Mouse (Mus musculus) midbrain, postnatal 0 days (tissue): ENCODE data around the gene Opa3. TPM values are rescaled to one million over a fixed set of nuclear protein-coding genes. Genes with fewer than 3 reads are reported as not detected.

ENCODE experiments used
- ATAC-seq: fragments of 200-750 bp; cut with Nextera tagmentation; 2 replicates; pipeline ENCODE4 v1.8.0; 2017; ENCODE audit warnings: moderate number of reproducible peaks, mild to moderate bottlenecking, moderate TSS enrichment, moderate library complexity; ENCODE audit not compliant: low FRiP score
- DNase-seq: peaks from one replicate; pipeline ENCODE4 v3.0.0-alpha.2; 2015; ENCODE audit warnings: low spot score
- H3K27ac ChIP-seq: fragments of 300-500 bp; sonication (generic); 2 replicates; pipeline ENCODE4 v1.5.1; 2014; ENCODE audit warnings: low read depth, mild to moderate bottlenecking, low read length, mixed read lengths
- H3K27me3 ChIP-seq: fragments of 300-500 bp; sonication (generic); 2 replicates; pipeline ENCODE4 v1.6.1; 2014; ENCODE audit warnings: low read length, control low read depth, mixed read lengths; ENCODE audit not compliant: insufficient read depth
- H3K36me3 ChIP-seq: fragments of 300-500 bp; sonication (generic); 2 replicates; pipeline ENCODE4 v1.6.1; 2014; ENCODE audit warnings: low read length, control low read depth, mixed read lengths; ENCODE audit not compliant: insufficient read depth
- H3K4me1 ChIP-seq: fragments of 300-500 bp; sonication (generic); 2 replicates; pipeline ENCODE4 v1.6.1; 2014; ENCODE audit warnings: mild to moderate bottlenecking, control low read depth, antibody characterized with exemption, low read length, mixed read lengths; ENCODE audit not compliant: insufficient read depth
- H3K4me2 ChIP-seq: fragments of 300-500 bp; sonication (generic); 2 replicates; pipeline ENCODE4 v1.6.1; 2014; ENCODE audit warnings: low read depth, mild to moderate bottlenecking, low read length, mixed read lengths; ENCODE audit not compliant: poor library complexity, severe bottlenecking
- H3K4me3 ChIP-seq: fragments of 300-500 bp; sonication (generic); 2 replicates; pipeline ENCODE4 v1.5.1; 2014; ENCODE audit warnings: low read depth, mild to moderate bottlenecking, low read length, moderate library complexity
- H3K9ac ChIP-seq: fragments of 300-500 bp; sonication (generic); replicated peaks from 2 replicates; pipeline ENCODE4 v1.6.1; 2014; ENCODE audit warnings: mild to moderate bottlenecking, low read length, moderate library complexity, mixed read lengths; ENCODE audit not compliant: poor library complexity, severe bottlenecking
- H3K9me3 ChIP-seq: fragments of 300-500 bp; sonication (generic); 2 replicates; pipeline ENCODE4 v1.6.1; 2016; ENCODE audit warnings: low read length, control low read depth
- CTCF ChIP-seq: IDR thresholded peaks from 2 replicates; pipeline ENCODE4 v1.5.1; 2016; ENCODE audit warnings: antibody characterized with exemption, mild to moderate bottlenecking
- WGBS: fragments of 180-500 bp; shearing (Covaris S2); extraction: QIAGEN DNeasy Blood & Tissue Kit; methylation state at CpG from one replicate; pipeline ENCODE4 v1.1.7; 2014; 5-methylcytosine and 5-hydroxymethylcytosine counted together
- polyA plus RNA-seq: library from polyadenylated mRNA; unstranded; fragments of >200 nt; fragmentation: Nextera tagmentation; extraction: Ambion mirVana; gene quantifications from 2 replicates; pipeline ENCODE4 v1.2.1, GENCODE M21; 2015
- total RNA-seq: library from RNA; depleted of rRNA; stranded (reverse); fragments of >200 nt; gene quantifications from 2 replicates; pipeline ENCODE4 v1.2.3, GENCODE M21; 2014

The Opa3 gene
- total and polyA plus RNA-seq, 2 experiments from 2014 or later, result 33.9 to 34.8 TPM

DNA sequence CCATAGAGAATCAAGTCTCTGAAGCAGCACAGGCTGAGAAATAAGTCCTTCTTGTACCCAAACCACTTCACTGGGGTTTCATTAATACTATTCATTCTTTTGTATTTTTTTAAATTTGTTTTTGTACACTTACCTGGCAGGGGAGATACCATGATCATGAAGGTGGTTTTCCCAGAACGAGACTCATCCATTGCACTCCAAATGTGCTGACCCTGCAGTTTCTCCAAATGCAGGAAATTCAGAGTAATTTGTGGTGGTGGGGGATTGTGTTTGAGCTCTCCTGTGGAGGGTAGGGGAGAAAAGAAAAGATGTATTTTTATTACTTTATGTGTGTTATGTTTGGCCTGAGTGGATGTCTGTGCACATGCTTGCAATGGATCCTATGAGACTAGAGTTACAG is 13.9 kb downstream of the Opa3 start:
- H3K4me3 ChIP-seq, result no peak overlapping the region
- no peak overlapping the region for H3K9ac ChIP-seq
- DNase-seq, result no peak
- H3K36me3 ChIP-seq, result peaks cover 10% of the 10 kb centered on the region; the same call in 1 of the 2 replicates
- TF ChIP-seq CTCF, result no peak
- H3K27me3 ChIP-seq, result no peaks in the 10 kb centered on the region
- ATAC-seq, result no peak
- WGBS, result 92% methylated on average over 1 of the region's 1 CpGs
- H3K27ac ChIP-seq, result no peak overlapping the region
- H3K4me1 ChIP-seq, result no peaks in the 10 kb centered on the region
- no peak overlapping the region for H3K4me2 ChIP-seq
- no peaks in the 10 kb centered on the region for H3K9me3 ChIP-seq

- Histone ChIP-seq H3K4me3 (no peak overlapping the region), H3K9me3 (no peaks in the 10 kb centered on the region), H3K4me2 (no peak overlapping the region), H3K9ac (no peak overlapping the region), H3K4me1 (no peaks in the 10 kb centered on the region), H3K27ac (no peak overlapping the region), H3K27me3 (no peaks in the 10 kb centered on the region), H3K36me3 (peaks cover 12% of the 10 kb centered on the region)
- DNase-seq, result peak; percentile 46
- TF ChIP-seq CTCF, result no peak
- ATAC-seq, result no peak
- 50% methylated on average over 5 of the region's 5 CpGs for WGBS
Observed at GRCm38 (mm10) chr7:19243858-19244257, 15.7 kb downstream of the Opa3 start.

- H3K4me1 ChIP-seq, result no peaks in the 10 kb centered on the region
- no peak overlapping the region for H3K27ac ChIP-seq
- DNase-seq, result no peak
- no peaks in the 10 kb centered on the region for H3K27me3 ChIP-seq
- TF ChIP-seq CTCF, result no peak
- ATAC-seq, result no peak
- H3K9ac ChIP-seq, result no peak overlapping the region
- H3K36me3 ChIP-seq, result peaks cover 12% of the 10 kb centered on the region
- no peak overlapping the region for H3K4me3 ChIP-seq
- H3K9me3 ChIP-seq, result no peaks in the 10 kb centered on the region
- H3K4me2 ChIP-seq, result no peak overlapping the region
- WGBS, result 95% methylated on average over 3 of the region's 3 CpGs
Observed at GRCm38 (mm10) chr7:19245083-19245482, 16.9 kb downstream of the Opa3 start.

DNA sequence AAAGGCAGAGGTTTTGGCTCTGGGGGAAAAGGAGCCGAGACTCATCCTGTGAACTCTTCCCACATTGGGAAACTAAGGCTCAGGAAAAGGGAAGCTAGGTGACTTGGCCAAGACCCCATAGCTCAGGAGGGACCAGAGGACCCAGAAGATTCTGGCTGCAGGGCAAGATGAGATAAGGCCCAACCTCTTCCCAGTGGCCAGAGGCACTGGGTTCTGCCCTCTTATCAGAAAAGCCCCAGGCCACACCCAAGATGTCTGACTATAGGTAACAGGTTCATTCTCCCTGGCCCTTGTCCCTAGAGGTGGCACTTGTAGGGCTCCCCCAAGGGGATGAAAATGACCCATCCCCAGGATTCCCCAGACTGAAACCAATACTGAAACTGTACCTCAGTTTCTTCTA is 18.7 kb downstream of the Opa3 start:
- no peaks in the 10 kb centered on the region for H3K9me3 ChIP-seq
- no peak overlapping the region for H3K27ac ChIP-seq
- H3K4me3 ChIP-seq, result no peak overlapping the region
- 96% methylated on average over 1 of the region's 1 CpGs for WGBS
- no peaks in the 10 kb centered on the region for H3K4me1 ChIP-seq
- H3K27me3 ChIP-seq, result no peaks in the 10 kb centered on the region
- H3K9ac ChIP-seq, result no peak overlapping the region
- ATAC-seq (no peak), DNase-seq (no peak)
- TF ChIP-seq CTCF, result no peak
- H3K4me2 ChIP-seq, result no peak overlapping the region
- peaks cover 12% of the 10 kb centered on the region for H3K36me3 ChIP-seq

- no peak for TF ChIP-seq CTCF
- Histone ChIP-seq H3K36me3 (peaks cover 12% of the 10 kb centered on the region), H3K27ac (no peak overlapping the region), H3K4me3 (no peak overlapping the region), H3K4me2 (no peak overlapping the region), H3K9ac (no peak overlapping the region), H3K9me3 (no peaks in the 10 kb centered on the region), H3K27me3 (no peaks in the 10 kb centered on the region), H3K4me1 (no peaks in the 10 kb centered on the region)
- WGBS, result 82% methylated on average over 2 of the region's 2 CpGs
- ATAC-seq, result no peak
- DNase-seq, result no peak
Observed at GRCm38 (mm10) chr7:19247511-19247910, 19.4 kb downstream of the Opa3 start.

GRCm38 (mm10) chr7:19252078-19252477 is 23.9 kb downstream of the Opa3 start:
- Histone ChIP-seq H3K4me3 (no peak overlapping the region), H3K36me3 (peaks cover 8% of the 10 kb centered on the region; the same call in 1 of the 2 replicates), H3K9ac (no peak overlapping the region), H3K9me3 (no peaks in the 10 kb centered on the region), H3K4me2 (no peak overlapping the region), H3K27ac (no peak overlapping the region), H3K4me1 (no peaks in the 10 kb centered on the region), H3K27me3 (no peaks in the 10 kb centered on the region)
- DNase-seq, result no peak
- TF ChIP-seq CTCF, result no peak
- 81% methylated on average over 4 of the region's 4 CpGs for WGBS
- no peak for ATAC-seq
